Mouse (Mus musculus): ENCODE data around the gene Rsg1. TPM values are rescaled to one million over a fixed set of nuclear protein-coding genes. Genes with fewer than 3 reads are reported as not detected.

The Rsg1 gene
- polyA plus RNA-seq, 1 experiment = not detected

GRCm38 (mm10) chr4:141247776-141248613 is 34.2 kb downstream of the Rsg1 start:
- no peaks in the 10 kb centered on the region; the same call in 1 of the 2 replicates for H3K4me1 ChIP-seq (ENCODE audit: control insufficient read depth, insufficient read depth, insufficient read length, low read length)
- H3K4me3 ChIP-seq (ENCODE audit: insufficient read depth, low read depth, low read length) = peak overlapping the region; percentile 16; the same call in 1 of the 2 replicates
- H3K27ac ChIP-seq (replicated peaks; ENCODE audit: low read depth, low read length) = no peak overlapping the region

- Histone ChIP-seq H3K4me1 (ENCODE audit: control insufficient read depth, insufficient read depth, insufficient read length, low read length) (no peaks in the 10 kb centered on the region; the same call in 1 of the 2 replicates), H3K4me3 (ENCODE audit: insufficient read depth, low read depth, low read length) (no peak overlapping the region), H3K27ac (replicated peaks; ENCODE audit: low read depth, low read length) (no peak overlapping the region)
These were observed 34.8 kb downstream of the Rsg1 start for GRCm38 (mm10) chr4:141248614-141248978.

- H3K4me1 ChIP-seq (ENCODE audit: control insufficient read depth, insufficient read depth, insufficient read length, low read length) = no peaks in the 10 kb centered on the region; the same call in 1 of the 2 replicates
These were observed 35.6 kb downstream of the Rsg1 start for GRCm38 (mm10) chr4:141249383-141249782.

GRCm38 (mm10) chr4:141251071-141251470 is 37.3 kb downstream of the Rsg1 start:
- Histone ChIP-seq H3K4me3 (ENCODE audit: insufficient read depth, low read depth, low read length) (no peak overlapping the region), H3K27ac (replicated peaks; ENCODE audit: low read depth, low read length) (no peak overlapping the region), H3K4me1 (ENCODE audit: control insufficient read depth, insufficient read depth, insufficient read length, low read length) (no peaks in the 10 kb centered on the region; the same call in 1 of the 2 replicates)

More at GRCm38 (mm10) chr4:141249383-141249782, 35.6 kb downstream of the Rsg1 start:
- no peak overlapping the region for H3K27ac ChIP-seq (replicated peaks; ENCODE audit: low read depth, low read length)
- no peak overlapping the region for H3K4me3 ChIP-seq (ENCODE audit: insufficient read depth, low read depth, low read length)

- Histone ChIP-seq H3K4me1 (ENCODE audit: control insufficient read depth, insufficient read depth, insufficient read length, low read length) (no peaks in the 10 kb centered on the region), H3K4me3 (ENCODE audit: insufficient read depth, low read depth, low read length) (no peak overlapping the region), H3K27ac (replicated peaks; ENCODE audit: low read depth, low read length) (no peak overlapping the region)
These were observed 38.9 kb downstream of the Rsg1 start for GRCm38 (mm10) chr4:141252641-141253040.

GRCm38 (mm10) chr4:141254234-141254633 is 40.5 kb downstream of the Rsg1 start:
- no peak overlapping the region for H3K4me3 ChIP-seq (ENCODE audit: insufficient read depth, low read depth, low read length)
- no peak overlapping the region for H3K27ac ChIP-seq (replicated peaks; ENCODE audit: low read depth, low read length)

GRCm38 (mm10) chr4:141257440-141257839 is 43.7 kb downstream of the Rsg1 start:
- Histone ChIP-seq H3K27ac (replicated peaks; ENCODE audit: low read depth, low read length) (no peak overlapping the region), H3K4me3 (ENCODE audit: insufficient read depth, low read depth, low read length) (no peak overlapping the region), H3K4me1 (ENCODE audit: control insufficient read depth, insufficient read depth, insufficient read length, low read length) (no peaks in the 10 kb centered on the region)

More at GRCm38 (mm10) chr4:141254234-141254633, 40.5 kb downstream of the Rsg1 start:
- H3K4me1 ChIP-seq (ENCODE audit: control insufficient read depth, insufficient read depth, insufficient read length, low read length) = no peaks in the 10 kb centered on the region

GRCm38 (mm10) chr4:141259413-141259812 is 45.7 kb downstream of the Rsg1 start:
- Histone ChIP-seq H3K4me1 (ENCODE audit: control insufficient read depth, insufficient read depth, insufficient read length, low read length) (no peaks in the 10 kb centered on the region), H3K27ac (replicated peaks; ENCODE audit: low read depth, low read length) (no peak overlapping the region), H3K4me3 (ENCODE audit: insufficient read depth, low read depth, low read length) (no peak overlapping the region)

- Histone ChIP-seq H3K27ac (replicated peaks; ENCODE audit: low read depth, low read length) (no peak overlapping the region), H3K4me3 (ENCODE audit: insufficient read depth, low read depth, low read length) (no peak overlapping the region), H3K4me1 (ENCODE audit: control insufficient read depth, insufficient read depth, insufficient read length, low read length) (no peaks in the 10 kb centered on the region)
These were observed 46.4 kb downstream of the Rsg1 start for GRCm38 (mm10) chr4:141260007-141260723.

GRCm38 (mm10) chr4:141262906-141263637 is 49.3 kb downstream of the Rsg1 start:
- H3K27ac ChIP-seq (replicated peaks; ENCODE audit: low read depth, low read length) = no peak overlapping the region
- no peak overlapping the region for H3K4me3 ChIP-seq (ENCODE audit: insufficient read depth, low read depth, low read length)
- no peaks in the 10 kb centered on the region for H3K4me1 ChIP-seq (ENCODE audit: control insufficient read depth, insufficient read depth, insufficient read length, low read length)

- H3K4me3 ChIP-seq (ENCODE audit: insufficient read depth, low read depth, low read length) = no peak overlapping the region
- H3K27ac ChIP-seq (replicated peaks; ENCODE audit: low read depth, low read length) = no peak overlapping the region
- H3K4me1 ChIP-seq (ENCODE audit: control insufficient read depth, insufficient read depth, insufficient read length, low read length) = no peaks in the 10 kb centered on the region
These were observed 52.4 kb downstream of the Rsg1 start for GRCm38 (mm10) chr4:141265979-141266637.

- H3K4me3 ChIP-seq (ENCODE audit: insufficient read depth, low read depth, low read length) = no peak overlapping the region
- H3K4me1 ChIP-seq (ENCODE audit: control insufficient read depth, insufficient read depth, insufficient read length, low read length) = peaks cover 9% of the 10 kb centered on the region
- H3K27ac ChIP-seq (replicated peaks; ENCODE audit: low read depth, low read length) = no peak overlapping the region
These were observed 53.5 kb downstream of the Rsg1 start for GRCm38 (mm10) chr4:141267250-141267649.

- H3K27ac ChIP-seq (replicated peaks; ENCODE audit: low read depth, low read length) = no peak overlapping the region
- H3K4me3 ChIP-seq (ENCODE audit: insufficient read depth, low read depth, low read length) = no peak overlapping the region
- peaks cover 9% of the 10 kb centered on the region for H3K4me1 ChIP-seq (ENCODE audit: control insufficient read depth, insufficient read depth, insufficient read length, low read length)
These were observed 54.1 kb downstream of the Rsg1 start for GRCm38 (mm10) chr4:141267837-141268236.

GRCm38 (mm10) chr4:141268350-141268749 is 54.6 kb downstream of the Rsg1 start:
- Histone ChIP-seq H3K27ac (replicated peaks; ENCODE audit: low read depth, low read length) (no peak overlapping the region), H3K4me1 (ENCODE audit: control insufficient read depth, insufficient read depth, insufficient read length, low read length) (peaks cover 9% of the 10 kb centered on the region), H3K4me3 (ENCODE audit: insufficient read depth, low read depth, low read length) (no peak overlapping the region)

Data from brown adipose tissue, adult 24 weeks (tissue).